Mouse (Mus musculus) embryonic facial prominence, embryonic 11.5 days (tissue): ENCODE measurements around the gene Eif1. TPM values are rescaled to one million over a fixed set of nuclear protein-coding genes. Genes with fewer than 3 reads are reported as not detected.

Experiments used
- ATAC-seq: fragments of 200-750 bp; cut with Nextera tagmentation; replicated peaks from 2 replicates; pipeline ENCODE4 v1.8.0; 2017; ENCODE audit warnings: low read depth; ENCODE audit not compliant: insufficient number of reproducible peaks, low FRiP score, low TSS enrichment
- DNase-seq: peaks from one replicate; pipeline ENCODE4 v3.0.0-alpha.2; 2015; ENCODE audit warnings: low spot score
- H3K27ac ChIP-seq: fragments of 300-500 bp; sonication (generic); replicated peaks from 2 replicates; pipeline ENCODE4 v1.5.1; 2014; ENCODE audit warnings: mild to moderate bottlenecking, low read depth, low read length, control low read depth
- H3K27me3 ChIP-seq: fragments of 300-500 bp; sonication (generic); 2 replicates; pipeline ENCODE4 v1.6.1; 2014; ENCODE audit warnings: mild to moderate bottlenecking, low read length, moderate library complexity, mixed read lengths; ENCODE audit not compliant: control insufficient read depth, insufficient read depth
- H3K36me3 ChIP-seq: fragments of 300-500 bp; sonication (generic); replicated peaks from 2 replicates; pipeline ENCODE4 v1.6.1; 2014; ENCODE audit warnings: low read depth, mild to moderate bottlenecking, low read length, moderate library complexity, mixed read lengths; ENCODE audit not compliant: control insufficient read depth, insufficient read depth
- H3K4me1 ChIP-seq: fragments of 300-500 bp; sonication (generic); 2 replicates; pipeline ENCODE4 v1.6.1; 2014; ENCODE audit warnings: low read length, mixed read lengths; ENCODE audit not compliant: control insufficient read depth, insufficient read depth
- H3K4me2 ChIP-seq: fragments of 300-500 bp; sonication (generic); 2 replicates; pipeline ENCODE4 v1.6.1; 2014; ENCODE audit warnings: low read depth, mild to moderate bottlenecking, control low read depth, low read length, moderate library complexity
- H3K4me3 ChIP-seq: fragments of 300-500 bp; sonication (generic); 2 replicates; pipeline ENCODE4 v1.5.1; 2014; ENCODE audit warnings: low read depth, low read length, control low read depth
- H3K9ac ChIP-seq: fragments of 300-500 bp; sonication (generic); replicated peaks from 2 replicates; pipeline ENCODE4 v1.6.1; 2014; ENCODE audit warnings: mild to moderate bottlenecking, control low read depth, low read length
- H3K9me3 ChIP-seq: fragments of 300-500 bp; sonication (generic); replicated peaks from 2 replicates; pipeline ENCODE4 v1.6.1; 2016; ENCODE audit warnings: mild to moderate bottlenecking, low read length, inconsistent platforms, mixed read lengths; ENCODE audit not compliant: control insufficient read depth
- WGBS: fragments of 180-500 bp; shearing (Covaris S2); extraction: QIAGEN DNeasy Blood & Tissue Kit; methylation state at CpG from one replicate; pipeline ENCODE4 v1.1.7; 2014; 5-methylcytosine and 5-hydroxymethylcytosine counted together
- polyA plus RNA-seq: library from polyadenylated mRNA; unstranded; fragments of >200 nt; fragmentation: Nextera tagmentation; extraction: Ambion mirVana; gene quantifications from 2 replicates; pipeline ENCODE4 v1.2.1, GENCODE M21; 2014

Eif1 gene
- polyA plus RNA-seq, 1 experiment from 2014 or later: 1,757 TPM

DNA sequence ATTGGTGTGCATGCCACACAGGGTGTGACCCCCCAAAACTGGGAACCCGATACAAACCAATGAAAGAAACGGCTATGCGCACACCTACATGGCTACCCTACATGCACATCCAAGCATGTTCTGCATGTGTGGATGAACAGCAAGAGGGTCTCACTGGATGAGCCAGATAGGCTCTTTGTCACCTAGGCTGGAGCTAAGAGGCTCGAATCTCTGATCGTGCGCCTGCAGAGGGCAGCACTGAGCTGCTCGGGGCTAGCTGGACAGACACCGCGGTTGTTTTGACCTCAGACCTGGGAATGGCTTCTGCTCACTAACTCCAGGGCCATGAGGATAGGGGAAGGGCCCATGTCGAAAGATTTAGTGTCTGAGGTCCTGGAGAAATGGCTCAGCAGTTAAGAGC lies 37.1 kb upstream of the Eif1 start:
- Histone ChIP-seq H3K36me3 (no peaks in the 10 kb centered on the region), H3K9ac (no peak overlapping the region), H3K27me3 (no peaks in the 10 kb centered on the region), H3K4me2 (no peak overlapping the region), H3K4me3 (no peak overlapping the region), H3K27ac (no peak overlapping the region), H3K9me3 (no peaks in the 10 kb centered on the region), H3K4me1 (no peaks in the 10 kb centered on the region)
- ATAC-seq (0 out of 2 replicates have a peak, but pooled peaks have one; percentile 1), DNase-seq (peak; percentile 82)
- WGBS: 25% methylated on average over 10 of the region's 10 CpGs

DNA sequence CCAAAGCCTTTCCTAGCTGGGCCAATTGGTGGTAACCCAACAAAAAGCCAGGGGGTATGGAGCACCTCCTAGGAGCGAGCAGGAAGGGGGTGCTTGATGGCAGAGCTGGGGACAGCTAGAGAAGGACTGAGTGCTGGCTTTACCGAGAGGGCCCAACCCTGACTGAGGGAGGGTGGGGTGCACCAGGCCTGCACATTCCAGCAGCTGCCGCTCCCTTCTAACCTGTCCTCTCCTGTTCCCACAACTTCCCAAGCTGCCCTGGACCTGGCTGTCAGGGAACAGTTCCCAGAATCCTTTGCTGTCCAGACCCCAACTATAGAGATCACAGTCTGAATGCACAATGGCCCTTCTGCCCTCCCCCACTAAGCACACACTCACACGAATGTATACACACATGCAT lies 34.7 kb upstream of the Eif1 start:
- Histone ChIP-seq H3K27me3 (no peaks in the 10 kb centered on the region), H3K9ac (no peak overlapping the region), H3K4me3 (no peak overlapping the region), H3K4me1 (no peaks in the 10 kb centered on the region), H3K9me3 (no peaks in the 10 kb centered on the region), H3K4me2 (no peak overlapping the region), H3K36me3 (no peaks in the 10 kb centered on the region), H3K27ac (no peak overlapping the region)
- DNase-seq (no peak), ATAC-seq (no peak)
- 77% methylated on average over 4 of the region's 4 CpGs for WGBS

- ATAC-seq (no peak; the same call in 1 of the 2 replicates), DNase-seq (no peak)
- no peaks in the 10 kb centered on the region for H3K27me3 ChIP-seq
- no peaks in the 10 kb centered on the region for H3K36me3 ChIP-seq
- no peaks in the 10 kb centered on the region for H3K4me1 ChIP-seq
- no peak overlapping the region for H3K4me3 ChIP-seq
- no peak overlapping the region for H3K27ac ChIP-seq
- no peaks in the 10 kb centered on the region for H3K9me3 ChIP-seq
- no peak overlapping the region for H3K9ac ChIP-seq
- 32% methylated on average over 10 of the region's 10 CpGs for WGBS
- H3K4me2 ChIP-seq: no peak overlapping the region
Measured at GRCm38 (mm10) chr11:100287024-100287423, 32.7 kb upstream of the Eif1 start.

GRCm38 (mm10) chr11:100288942-100289341 lies 30.7 kb upstream of the Eif1 start:
- H3K4me1 ChIP-seq: no peaks in the 10 kb centered on the region
- H3K4me2 ChIP-seq: no peak overlapping the region
- H3K4me3 ChIP-seq: no peak overlapping the region
- no peaks in the 10 kb centered on the region for H3K9me3 ChIP-seq
- 90% methylated on average over 6 of the region's 6 CpGs for WGBS
- DNase-seq (no peak), ATAC-seq (no peak)
- H3K27ac ChIP-seq: no peak overlapping the region
- no peak overlapping the region for H3K9ac ChIP-seq
- no peaks in the 10 kb centered on the region for H3K36me3 ChIP-seq
- H3K27me3 ChIP-seq: no peaks in the 10 kb centered on the region

DNA sequence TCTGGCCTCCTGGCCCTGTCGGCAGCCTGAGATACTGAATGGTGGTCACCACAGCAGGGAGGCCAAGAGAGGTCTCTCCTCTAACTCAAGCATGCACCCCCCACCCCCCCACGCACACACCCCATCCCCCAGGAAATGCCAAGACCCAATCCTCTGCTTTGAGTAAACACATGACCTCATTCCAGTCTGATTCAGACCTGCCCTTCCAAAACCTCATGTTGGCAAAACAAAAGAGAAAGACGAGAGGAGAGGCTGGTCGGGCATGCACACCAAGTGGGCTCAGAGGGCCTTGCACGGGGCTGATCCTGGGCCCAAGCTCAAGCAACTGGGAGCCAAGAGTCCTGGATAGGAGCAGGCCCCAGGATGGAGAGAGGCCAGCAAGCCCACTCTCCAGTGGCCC lies 29.4 kb upstream of the Eif1 start:
- Histone ChIP-seq H3K4me2 (no peak overlapping the region), H3K36me3 (no peaks in the 10 kb centered on the region), H3K27me3 (no peaks in the 10 kb centered on the region), H3K4me3 (no peak overlapping the region), H3K27ac (no peak overlapping the region), H3K4me1 (no peaks in the 10 kb centered on the region), H3K9me3 (no peaks in the 10 kb centered on the region), H3K9ac (no peak overlapping the region)
- ATAC-seq (no peak), DNase-seq (no peak)
- 36% methylated on average over 5 of the region's 5 CpGs for WGBS

GRCm38 (mm10) chr11:100292884-100293283 lies 26.8 kb upstream of the Eif1 start:
- DNase-seq (no peak), ATAC-seq (no peak)
- Histone ChIP-seq H3K9me3 (no peaks in the 10 kb centered on the region), H3K4me1 (no peaks in the 10 kb centered on the region), H3K27ac (no peak overlapping the region), H3K4me2 (no peak overlapping the region), H3K9ac (no peak overlapping the region), H3K4me3 (no peak overlapping the region), H3K27me3 (no peaks in the 10 kb centered on the region), H3K36me3 (no peaks in the 10 kb centered on the region)
- 57% methylated on average over 6 of the region's 6 CpGs for WGBS

- ATAC-seq: peak; percentile 54; the same call in 1 of the 2 replicates
- no peak overlapping the region for H3K27ac ChIP-seq
- no peak overlapping the region for H3K4me3 ChIP-seq
- H3K36me3 ChIP-seq: no peaks in the 10 kb centered on the region
- H3K9me3 ChIP-seq: no peaks in the 10 kb centered on the region
- 3% methylated on average over 10 of the region's 10 CpGs for WGBS
- H3K9ac ChIP-seq: no peak overlapping the region
- peak; percentile 91 for DNase-seq
- H3K4me2 ChIP-seq: no peak overlapping the region
- H3K4me1 ChIP-seq: no peaks in the 10 kb centered on the region
- no peaks in the 10 kb centered on the region for H3K27me3 ChIP-seq
Measured at GRCm38 (mm10) chr11:100295308-100295707, 24.4 kb upstream of the Eif1 start.

- no peak overlapping the region for H3K9ac ChIP-seq
- no peak for ATAC-seq
- no peak overlapping the region for H3K4me2 ChIP-seq
- no peaks in the 10 kb centered on the region for H3K9me3 ChIP-seq
- H3K27me3 ChIP-seq: no peaks in the 10 kb centered on the region
- H3K27ac ChIP-seq: no peak overlapping the region
- H3K4me1 ChIP-seq: no peaks in the 10 kb centered on the region
- DNase-seq: no peak
- no peak overlapping the region for H3K4me3 ChIP-seq
- 39% methylated on average over 5 of the region's 5 CpGs for WGBS
- no peaks in the 10 kb centered on the region for H3K36me3 ChIP-seq
Measured at GRCm38 (mm10) chr11:100297801-100298200, 21.9 kb upstream of the Eif1 start.
